Mouse (Mus musculus) G1E (cell line): ENCODE results near the gene Tuba3a. TPM values are rescaled to one million over a fixed set of nuclear protein-coding genes. Genes with fewer than 3 reads are reported as not detected.
"Not testable (repeated sequence)": the region's sequence is repeated elsewhere in the genome, so short reads cannot be mapped to it uniquely, and the experiment has no call there.

Experiments
- ATAC-seq: 2 replicates; pipeline ENCODE4 v1.8.0; 2016; ENCODE audit warnings: mild to moderate bottlenecking; ENCODE audit not compliant: insufficient number of reproducible peaks, poor library complexity, low FRiP score, severe bottlenecking; ENCODE audit errors: extremely low read depth
- DNase-seq: peaks from one replicate; pipeline ENCODE4 v3.0.0; 2012; ENCODE audit warnings: low spot score
- H3K27me3 ChIP-seq: 2 replicates; pipeline ENCODE4 v1.6.1; 2012; ENCODE audit warnings: mild to moderate bottlenecking, low read length, inconsistent platforms; ENCODE audit not compliant: insufficient read depth
- H3K36me3 ChIP-seq: replicated peaks from 2 replicates; pipeline ENCODE3; 2012; ENCODE audit warnings: mild to moderate bottlenecking, inconsistent platforms
- H3K4me1 ChIP-seq: 2 replicates; pipeline ENCODE4 v1.6.1; 2012; ENCODE audit warnings: low read depth, low read length, inconsistent platforms, mixed read lengths; ENCODE audit not compliant: insufficient read depth
- H3K4me3 ChIP-seq: 2 replicates; pipeline ENCODE4 v1.5.1; 2012; ENCODE audit warnings: low read depth, mild to moderate bottlenecking, inconsistent platforms, low read length, moderate library complexity, mixed read lengths
- H3K9me3 ChIP-seq: replicated peaks from 2 replicates; pipeline ENCODE4 v1.6.1; 2012; ENCODE audit warnings: inconsistent platforms
- CTCF ChIP-seq: IDR thresholded peaks from 2 replicates; pipeline ENCODE4 v1.5.1; 2012; ENCODE audit warnings: low read depth, low read length, inconsistent platforms, mixed read lengths
- GATA1 ChIP-seq: IDR thresholded peaks from 2 replicates; pipeline ENCODE4 v1.6.1; 2012; ENCODE audit warnings: borderline replicate concordance, low read length, inconsistent platforms, mixed read lengths
- GATA2 ChIP-seq: IDR thresholded peaks from 2 replicates; pipeline ENCODE4 v1.6.1; 2012; ENCODE audit warnings: low read depth, low read length, inconsistent platforms, borderline replicate concordance
- POLR2AphosphoS5 ChIP-seq: IDR thresholded peaks from 2 replicates; pipeline ENCODE4 v1.6.1; 2012; ENCODE audit warnings: low read depth, low read length, inconsistent platforms; ENCODE audit not compliant: insufficient replicate concordance
- TAL1 ChIP-seq: conservative IDR thresholded peaks from 2 replicates; pipeline ENCODE4 v1.6.1; 2012; ENCODE audit warnings: low read depth, low read length, inconsistent platforms, mixed read lengths
- polyA plus RNA-seq: library from polyadenylated mRNA; stranded (reverse); fragments of >175 nt; gene quantifications from 2 replicates; pipeline ENCODE4 v1.2.3, GENCODE M21; 2012
- total RNA-seq, 2 experiments: library from RNA; stranded (forward) in 1 of 2; stranded (reverse) in 1 of 2; fragments of 200-1000 nt in 1 of 2; fragments of >200 nt in 1 of 2; fragmentation: Nextera tagmentation in 1 of 2; gene quantifications; 2 replicates each; pipeline ENCODE4 v1.2.3; 2014 to 2017

Gene Tuba3a
- total and polyA plus RNA-seq, 3 experiments: not detected

DNA sequence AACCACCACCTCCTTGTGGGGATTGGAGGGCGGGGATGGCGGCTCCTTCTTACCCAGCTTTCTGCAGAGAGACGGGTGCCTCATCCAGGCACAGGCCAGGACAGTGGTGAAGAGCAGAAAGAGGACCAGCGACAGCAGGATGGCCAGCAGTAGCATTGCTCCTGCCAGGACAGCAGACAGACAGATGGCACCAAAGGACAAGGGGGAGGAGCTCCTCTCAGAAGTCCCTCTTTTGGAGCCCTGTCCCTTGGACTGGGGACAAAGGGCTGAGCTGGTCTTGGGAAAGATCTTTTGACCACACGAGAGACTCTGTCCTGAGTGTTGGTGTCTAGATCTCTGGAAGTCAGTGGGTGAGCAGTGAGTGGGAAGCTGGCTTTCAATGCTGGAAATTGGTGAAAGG lies 23.6 kb upstream of the Tuba3a start:
- H3K9me3 ChIP-seq: peaks cover 23% of the 10 kb centered on the region
- H3K4me3 ChIP-seq: no peak overlapping the region
- H3K4me1 ChIP-seq: no peaks in the 10 kb centered on the region
- ATAC-seq (no peak), DNase-seq (no peak)
- no peaks in the 10 kb centered on the region for H3K36me3 ChIP-seq
- no peaks in the 10 kb centered on the region for H3K27me3 ChIP-seq
- TF ChIP-seq CTCF: no peak

DNA sequence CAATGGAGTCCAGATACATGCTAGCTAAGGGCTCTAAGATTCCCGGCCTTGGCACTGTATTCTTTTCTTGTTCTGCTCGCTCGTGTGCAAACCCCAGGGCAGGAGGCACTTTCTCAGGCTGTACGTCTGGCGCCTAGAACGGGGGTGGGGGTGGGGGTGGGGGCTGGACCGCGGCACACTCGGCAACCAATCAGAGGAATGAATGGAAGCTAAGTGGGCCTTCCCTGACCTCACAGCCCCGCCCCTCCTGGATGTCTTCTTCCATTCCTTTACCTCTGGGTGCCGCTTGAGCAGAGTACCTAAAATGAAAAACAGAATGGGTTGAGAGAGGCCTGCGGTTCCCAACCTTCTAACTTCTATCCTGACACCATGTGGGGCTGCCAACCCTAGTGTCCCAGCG lies 23.1 kb upstream of the Tuba3a start:
- no peak for ATAC-seq
- no peaks in the 10 kb centered on the region for H3K4me1 ChIP-seq
- TF ChIP-seq GATA2 (no peak), CTCF (no peak), POLR2AphosphoS5 (no peak), GATA1 (no peak), TAL1 (no peak)
- H3K9me3 ChIP-seq: peaks cover 18% of the 10 kb centered on the region
- no peak for DNase-seq
- H3K4me3 ChIP-seq: no peak overlapping the region
- H3K36me3 ChIP-seq: no peaks in the 10 kb centered on the region
- no peaks in the 10 kb centered on the region for H3K27me3 ChIP-seq

DNA sequence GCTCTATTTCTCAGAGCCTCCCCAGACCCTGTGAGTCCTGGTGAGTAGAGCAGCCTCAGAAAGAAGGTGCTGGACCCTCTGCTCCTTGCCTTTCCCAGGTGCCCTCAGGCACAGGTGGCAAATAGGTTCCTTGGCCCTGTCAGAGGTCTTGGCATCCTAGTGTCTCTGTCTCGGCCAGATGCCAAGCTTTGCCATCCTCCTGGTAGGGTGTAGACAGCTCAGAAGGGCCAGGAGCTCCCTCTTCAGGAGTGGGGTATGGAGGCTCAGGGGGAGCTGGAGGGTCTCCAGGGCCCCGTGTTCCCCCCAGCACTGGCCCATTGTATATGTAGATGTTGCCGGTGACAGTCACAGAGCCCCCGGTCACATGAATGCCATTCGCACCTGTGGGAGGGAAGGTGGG lies 21.2 kb upstream of the Tuba3a start:
- no peaks in the 10 kb centered on the region for H3K36me3 ChIP-seq
- no peak for DNase-seq
- TF ChIP-seq TAL1: no peak
- TF ChIP-seq GATA2: no peak
- no peak for TF ChIP-seq GATA1
- no peak for TF ChIP-seq CTCF
- no peak for TF ChIP-seq POLR2AphosphoS5
- H3K9me3 ChIP-seq: peaks cover 3% of the 10 kb centered on the region; the same call in 1 of the 2 replicates
- H3K27me3 ChIP-seq: no peaks in the 10 kb centered on the region
- ATAC-seq: no peak
- no peak overlapping the region for H3K4me3 ChIP-seq
- H3K4me1 ChIP-seq: no peaks in the 10 kb centered on the region

- no peak for ATAC-seq
- TF ChIP-seq CTCF (no peak), GATA2 (no peak), GATA1 (no peak), TAL1 (no peak), POLR2AphosphoS5 (no peak)
Measured at GRCm38 (mm10) chr6:125305465-125305864, 19.6 kb upstream of the Tuba3a start.

GRCm38 (mm10) chr6:125304408-125304807 lies 18.6 kb upstream of the Tuba3a start:
- not testable (repeated sequence) for H3K9me3 ChIP-seq, DNase-seq, H3K4me3 ChIP-seq, H3K4me1 ChIP-seq, H3K27me3 ChIP-seq, H3K36me3 ChIP-seq, ATAC-seq

More at GRCm38 (mm10) chr6:125305465-125305864, 19.6 kb upstream of the Tuba3a start:
- Histone ChIP-seq H3K36me3 (no peaks in the 10 kb centered on the region), H3K4me1 (no peaks in the 10 kb centered on the region), H3K27me3 (no peaks in the 10 kb centered on the region), H3K4me3 (no peak overlapping the region), H3K9me3 (peaks cover 3% of the 10 kb centered on the region; the same call in 1 of the 2 replicates)
- DNase-seq: no peak

- Histone ChIP-seq H3K27me3 (no peaks in the 10 kb centered on the region), H3K36me3 (no peaks in the 10 kb centered on the region), H3K9me3 (peaks cover 3% of the 10 kb centered on the region; the same call in 1 of the 2 replicates), H3K4me1 (no peaks in the 10 kb centered on the region), H3K4me3 (no peak overlapping the region)
- ATAC-seq (no peak), DNase-seq (no peak)
- TF ChIP-seq POLR2AphosphoS5 (no peak), TAL1 (no peak), GATA2 (no peak), GATA1 (no peak), CTCF (no peak)
Measured at GRCm38 (mm10) chr6:125303242-125303641, 17.4 kb upstream of the Tuba3a start.

DNA sequence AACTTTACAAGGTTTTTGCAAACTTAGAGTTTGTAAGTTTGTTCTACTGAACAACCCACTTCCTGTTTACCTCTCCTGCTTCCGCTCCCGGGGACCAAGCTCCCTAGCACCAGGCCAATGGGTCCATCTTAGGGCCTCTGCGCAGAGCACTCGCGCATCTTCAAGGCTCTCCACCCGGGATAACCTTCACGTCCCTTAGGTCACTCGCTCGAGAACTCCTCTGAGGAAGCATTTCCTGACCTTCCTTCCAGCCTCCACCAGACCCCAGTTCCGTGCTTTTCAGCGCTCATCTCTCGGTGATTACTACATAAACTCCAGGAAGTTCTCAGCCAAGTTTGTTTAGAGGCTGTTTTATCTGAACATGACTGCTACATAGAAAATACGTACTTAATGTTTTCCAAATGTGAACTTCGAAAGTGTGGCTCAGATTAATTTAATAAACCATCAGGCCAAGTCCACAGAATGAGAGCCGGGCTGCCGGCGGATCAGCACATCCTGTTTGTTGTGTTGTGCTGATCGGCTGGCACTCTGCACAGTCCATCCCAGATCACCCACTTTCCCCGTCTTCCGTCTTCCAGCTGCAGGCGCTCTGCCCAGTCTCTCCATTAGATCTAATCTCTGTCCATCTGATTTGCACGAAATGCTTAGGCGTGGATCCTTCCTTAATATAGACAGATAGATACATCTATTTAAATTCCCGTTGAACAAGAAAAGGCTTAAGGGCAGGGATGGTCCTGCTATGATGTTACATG lies 16.6 kb upstream of the Tuba3a start:
- ATAC-seq (no peak), DNase-seq (no peak)
- no peaks in the 10 kb centered on the region for H3K27me3 ChIP-seq
- H3K4me1 ChIP-seq: no peaks in the 10 kb centered on the region
- no peak overlapping the region for H3K4me3 ChIP-seq
- TF ChIP-seq CTCF (no peak), TAL1 (no peak), POLR2AphosphoS5 (no peak), GATA2 (no peak), GATA1 (no peak)
- peaks cover 3% of the 10 kb centered on the region; the same call in 1 of the 2 replicates for H3K9me3 ChIP-seq
- H3K36me3 ChIP-seq: no peaks in the 10 kb centered on the region
